Mouse (Mus musculus) cerebellum, postnatal 25 days (tissue): ENCODE results near the gene Gabrr2.

Source experiments
- DNase-seq, 2 experiments: peaks; one replicate each; pipeline ENCODE4 v3.0.0; 2021; ENCODE audit warnings: mixed read lengths in 2 of 2

Gene Gabrr2

DNA sequence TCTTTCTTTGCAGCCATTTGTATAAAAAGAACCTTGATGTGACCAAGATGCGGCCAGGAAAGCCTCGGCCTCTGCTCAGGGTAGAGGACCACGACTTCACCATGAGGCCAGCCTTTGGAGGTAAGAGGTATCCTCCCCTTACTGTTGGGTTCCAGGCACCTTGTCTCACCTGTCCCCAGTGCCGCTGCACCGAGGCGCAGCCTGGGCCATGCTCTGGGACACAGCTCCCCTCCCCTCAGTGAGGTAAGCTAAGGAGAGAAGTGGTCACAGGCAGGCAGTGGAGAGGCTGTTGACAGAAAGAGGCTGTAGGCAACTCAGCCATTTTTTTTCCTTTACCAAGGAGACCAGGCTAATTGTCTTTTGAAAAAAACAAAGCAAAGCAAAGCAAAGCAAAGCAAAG lies 8.5 kb downstream of the Gabrr2 start:
- DNase-seq: no peak

DNA sequence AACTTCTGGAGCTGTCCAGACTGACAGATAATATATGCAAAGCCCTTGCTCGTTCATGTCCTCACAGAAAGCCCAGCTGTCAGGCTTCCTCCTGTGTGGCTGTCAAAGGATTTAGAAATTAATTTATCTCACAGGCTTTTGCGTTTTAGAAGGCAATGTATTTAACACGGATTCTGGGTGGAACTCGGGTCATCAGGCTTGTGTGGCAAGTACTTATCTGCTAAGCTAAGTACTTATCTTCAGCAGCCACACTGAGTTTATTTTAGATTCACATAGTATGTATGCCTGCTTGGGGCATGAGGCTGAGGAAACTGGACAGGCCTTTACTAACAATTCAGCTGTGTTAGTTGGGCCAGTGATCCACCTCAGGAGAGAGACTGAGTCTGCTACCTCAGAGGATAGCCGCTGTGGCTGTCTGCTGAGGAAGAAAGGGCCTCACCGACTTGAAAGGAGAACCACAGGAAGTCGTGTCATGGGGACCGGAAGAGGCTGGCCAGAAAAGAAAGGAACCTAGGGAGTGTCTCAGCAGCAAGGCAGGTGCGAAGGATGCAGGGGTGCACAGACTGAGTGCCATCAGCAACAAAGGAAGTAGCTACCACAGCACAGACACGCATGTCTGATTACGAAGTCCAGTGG lies 9.8 kb downstream of the Gabrr2 start:
- no peak for DNase-seq

DNA sequence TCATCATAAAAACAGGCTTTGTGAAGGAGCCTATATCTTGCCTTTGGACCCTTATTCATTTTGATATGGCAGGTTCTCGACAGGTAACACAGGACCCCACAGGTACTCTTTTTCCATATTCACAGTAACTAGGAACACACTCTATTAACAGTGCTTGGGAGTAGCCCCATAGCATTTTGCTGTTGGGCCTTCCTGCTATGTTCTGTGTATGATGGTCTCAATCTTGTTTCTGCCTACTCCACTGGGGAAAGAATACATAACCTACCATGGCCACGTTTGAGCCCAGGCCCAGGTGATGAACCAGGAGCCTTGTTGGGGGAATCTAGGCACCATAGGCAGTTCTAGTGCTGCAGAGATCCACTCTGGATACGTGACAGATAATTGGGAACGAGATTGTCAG lies 11.6 kb downstream of the Gabrr2 start:
- DNase-seq: no peak

DNA sequence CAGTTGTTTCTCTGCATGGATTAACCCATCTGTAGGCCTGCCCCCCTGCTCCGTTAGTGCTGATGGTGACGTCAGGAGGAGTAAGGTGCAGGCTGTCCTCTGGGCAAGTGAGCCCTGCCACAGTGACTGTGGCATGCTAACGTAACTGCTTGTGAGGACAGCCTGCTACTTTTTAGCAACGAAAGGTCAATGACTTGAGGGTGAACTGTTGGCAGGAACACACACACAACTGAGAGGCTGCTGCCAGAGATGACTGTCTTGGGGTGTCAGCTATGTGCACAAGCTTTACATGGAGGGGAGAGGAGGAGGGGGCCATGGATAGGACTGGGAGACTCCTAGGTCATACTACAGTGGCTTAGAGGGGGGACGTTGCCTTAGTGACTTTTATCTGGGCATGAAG lies 12.1 kb downstream of the Gabrr2 start:
- no peak for DNase-seq

DNA sequence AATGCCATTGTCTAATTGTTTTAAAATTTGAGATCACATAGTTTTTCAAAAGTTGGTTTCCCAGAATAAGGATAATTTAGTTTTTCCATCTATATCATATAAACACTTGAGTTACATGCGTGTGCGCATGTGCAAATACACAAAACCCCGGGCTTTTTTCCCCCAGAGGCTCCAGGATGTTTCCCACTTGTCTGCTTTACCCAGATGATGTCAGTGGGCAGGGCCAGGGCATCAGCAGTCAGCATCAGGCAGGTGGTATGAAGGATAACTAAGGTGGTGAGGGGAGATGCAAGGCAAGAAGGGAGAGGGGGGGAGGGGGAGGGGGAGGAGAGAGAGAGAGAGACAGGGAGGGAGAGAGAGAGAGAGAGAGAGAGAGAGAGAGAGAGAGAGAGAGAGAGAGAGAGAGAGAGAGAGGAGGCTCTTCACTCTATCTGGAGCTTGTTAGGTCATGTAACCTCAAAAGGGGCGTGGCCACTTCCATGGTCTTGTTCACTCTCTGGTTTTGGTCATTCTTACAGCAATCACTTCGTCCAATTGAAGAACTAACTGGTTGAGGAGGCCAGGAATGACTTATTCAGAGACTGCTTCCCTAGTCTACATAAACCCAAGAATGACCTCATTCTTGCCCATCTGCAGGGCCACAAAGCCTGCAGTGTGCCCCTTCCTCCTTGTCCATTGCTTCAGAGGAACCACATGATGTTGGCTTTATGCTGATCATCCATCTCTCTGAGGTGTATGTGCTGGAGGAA lies 13.2 kb downstream of the Gabrr2 start:
- no peak for DNase-seq

DNA sequence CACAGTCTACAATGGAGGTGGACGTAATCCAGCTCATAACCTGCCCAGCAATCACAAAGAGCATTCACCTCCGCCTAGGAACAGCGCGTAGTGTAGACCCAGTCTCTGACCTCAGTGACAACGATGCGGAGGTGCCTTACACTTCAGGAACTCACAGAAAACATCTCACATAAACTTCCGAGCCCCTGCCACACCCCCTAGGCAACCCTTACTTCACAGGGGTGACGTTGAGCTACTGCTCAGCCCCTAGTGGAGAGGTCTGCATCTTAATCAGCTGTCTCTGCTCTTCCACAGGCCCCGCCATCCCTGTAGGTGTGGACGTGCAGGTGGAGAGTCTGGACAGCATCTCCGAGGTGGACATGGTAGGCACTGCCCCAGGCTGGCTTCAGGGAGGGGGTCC lies 14.4 kb downstream of the Gabrr2 start:
- DNase-seq: no peak

DNA sequence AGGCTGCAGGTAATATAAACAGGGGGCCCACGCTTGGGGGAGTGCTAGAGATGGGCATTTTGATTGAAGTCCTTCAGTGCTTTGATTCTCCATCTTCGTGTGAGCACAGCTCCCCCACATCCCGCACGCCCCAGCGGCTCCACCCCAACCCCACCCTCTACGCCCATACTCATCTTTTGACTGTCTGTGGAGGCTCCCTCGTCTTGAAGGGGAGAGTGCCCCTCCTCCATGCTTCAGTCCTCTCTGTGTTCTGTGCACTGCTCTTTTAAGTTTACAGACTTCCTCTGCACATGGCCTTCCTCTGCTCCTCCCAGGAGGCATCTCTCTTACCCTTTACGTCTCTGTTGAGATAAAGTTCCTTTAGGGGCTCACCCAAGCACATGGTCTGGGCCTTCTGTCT lies 14.9 kb downstream of the Gabrr2 start:
- DNase-seq: no peak

DNA sequence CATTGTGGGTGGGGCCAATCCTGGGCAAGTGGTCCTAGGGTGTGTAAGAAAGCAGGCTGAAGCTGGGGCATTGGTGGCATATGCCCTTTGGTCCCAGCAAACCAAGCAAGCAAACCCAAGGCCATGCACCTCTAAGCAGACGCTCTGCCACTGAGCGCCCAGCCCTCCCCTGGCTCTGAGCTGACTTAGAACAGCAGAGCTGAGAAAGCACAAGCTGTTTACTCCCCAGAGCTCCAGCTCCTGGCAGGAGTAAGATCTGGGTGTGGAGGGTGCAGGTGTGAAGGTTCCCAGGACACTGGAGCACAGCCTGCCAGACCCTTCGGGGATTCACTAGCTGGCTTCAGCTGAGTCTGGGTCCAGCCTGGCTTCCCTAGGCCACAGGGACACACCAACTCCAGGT lies 15.7 kb downstream of the Gabrr2 start:
- no peak for DNase-seq

DNA sequence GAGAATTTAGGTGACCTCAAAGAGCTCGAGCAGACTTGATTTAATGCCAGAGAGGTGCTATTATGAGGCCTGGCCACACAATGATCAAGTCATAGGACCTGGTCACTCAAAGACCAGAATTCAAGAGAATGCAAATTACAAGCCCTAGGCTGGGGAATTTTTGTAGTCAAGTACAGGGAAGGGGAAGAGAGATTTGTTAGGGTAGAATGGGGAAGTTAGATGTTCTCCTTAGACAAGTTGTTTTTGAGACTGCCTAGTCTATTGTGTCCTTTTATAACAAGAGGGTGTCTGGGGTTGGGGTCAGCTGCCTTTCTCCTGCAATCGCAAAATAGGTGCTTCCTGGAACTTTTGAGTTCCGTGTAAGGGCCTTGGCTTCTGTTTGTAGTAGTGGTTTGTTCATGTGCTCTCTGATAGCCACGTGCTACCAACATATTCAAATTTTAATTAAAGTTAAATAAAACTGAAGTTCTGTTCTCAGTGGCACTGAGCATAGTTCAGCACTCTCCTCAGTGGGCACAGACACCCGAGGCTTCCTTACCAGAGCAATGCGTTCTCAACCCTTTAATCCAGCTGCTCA lies 36.4 kb downstream of the Gabrr2 start:
- no peak for DNase-seq

DNA sequence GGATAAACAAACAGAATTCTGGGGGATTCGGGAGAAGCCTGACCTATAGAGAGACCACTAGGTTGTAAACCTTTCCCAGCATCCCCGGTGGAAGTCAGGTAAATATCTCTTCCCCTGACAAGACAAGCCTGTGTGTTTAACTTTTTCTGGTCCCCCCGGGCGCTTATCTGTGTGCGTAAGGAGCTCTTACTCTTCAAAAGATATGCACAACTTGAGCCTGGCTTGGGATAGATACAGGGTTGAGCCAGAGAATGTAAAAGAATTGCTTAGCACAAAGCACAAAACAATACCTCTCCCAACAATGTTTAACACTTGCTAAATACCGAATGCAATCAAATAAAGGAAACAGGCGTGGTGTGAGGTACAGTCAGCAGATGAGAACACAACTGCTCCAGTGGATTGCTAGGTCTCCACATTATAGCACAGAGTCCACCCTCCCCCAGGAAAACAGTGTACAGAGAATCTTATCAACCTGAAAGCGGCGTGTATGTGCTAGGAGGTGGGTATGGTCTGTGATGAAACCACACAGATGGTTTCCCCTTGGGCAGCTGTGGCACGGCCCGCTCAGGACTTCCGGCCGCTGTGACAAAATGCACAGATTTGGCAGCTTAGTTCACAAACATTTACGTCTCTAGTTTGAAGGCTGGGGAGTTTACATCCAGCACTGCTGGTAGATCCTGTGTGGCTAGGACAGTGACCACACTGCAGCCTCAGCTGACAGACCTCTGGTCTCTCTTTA lies 47.1 kb downstream of the Gabrr2 start:
- DNase-seq: no peak

DNA sequence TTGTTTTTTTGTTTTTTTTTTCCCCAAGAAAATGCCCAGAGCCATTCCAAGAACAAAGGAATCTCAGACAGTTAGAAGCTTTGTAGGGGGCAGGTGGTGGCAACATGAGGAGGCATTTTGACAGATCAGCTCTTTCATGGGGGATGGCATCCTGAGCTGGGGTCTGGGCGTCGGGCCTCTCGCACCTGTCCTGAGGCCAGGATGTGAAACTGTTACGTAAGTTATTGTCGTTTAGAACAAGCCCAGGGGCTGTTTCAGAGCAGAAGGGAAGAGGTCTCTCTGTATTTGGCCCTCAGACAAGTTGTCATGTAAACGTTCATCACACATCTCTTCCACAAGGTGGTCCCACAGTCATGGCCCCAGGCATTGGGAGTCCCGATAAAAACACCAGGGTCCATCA lies 48.0 kb downstream of the Gabrr2 start:
- DNase-seq: no peak

DNA sequence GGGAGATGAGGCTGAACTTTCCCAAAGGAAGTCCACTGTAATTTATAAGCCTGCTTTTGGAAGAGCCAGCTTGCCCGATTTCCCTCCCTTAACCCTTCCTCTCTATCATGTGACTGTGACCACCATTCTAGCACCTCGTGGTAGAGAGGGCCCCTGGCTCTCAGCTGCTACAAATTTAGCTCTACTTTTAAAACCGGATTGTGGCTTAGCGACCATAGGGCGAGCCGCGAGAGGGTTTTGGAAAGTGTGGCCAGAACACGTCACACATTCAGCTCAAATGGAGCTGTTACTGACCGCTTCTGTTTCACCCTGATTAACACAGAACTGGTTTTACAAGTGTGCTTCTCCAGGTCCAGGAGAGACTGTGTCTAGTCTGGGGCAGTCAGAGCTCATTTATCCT lies 48.6 kb downstream of the Gabrr2 start:
- DNase-seq: no peak

DNA sequence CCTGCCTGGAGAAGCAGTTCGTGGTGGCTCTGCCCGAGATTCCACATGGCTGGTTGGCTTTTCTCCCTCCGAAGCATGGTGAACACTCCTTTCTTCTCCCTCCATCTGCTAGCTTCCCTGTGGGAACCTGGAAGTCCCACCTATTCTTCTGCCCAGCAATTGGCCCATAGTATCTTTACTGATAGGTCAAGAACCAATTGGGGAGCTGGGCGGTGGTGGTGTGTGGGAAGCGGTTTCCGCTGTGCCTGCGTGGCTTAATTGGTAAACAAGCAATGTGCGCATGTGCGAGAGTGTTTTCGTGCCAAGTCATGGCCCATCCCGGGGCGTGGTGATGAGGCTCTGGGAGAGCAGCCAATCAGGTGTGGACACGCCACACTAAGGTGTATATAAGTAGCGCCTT lies 50.1 kb downstream of the Gabrr2 start:
- peak; percentile 19 to 21 for DNase-seq

DNA sequence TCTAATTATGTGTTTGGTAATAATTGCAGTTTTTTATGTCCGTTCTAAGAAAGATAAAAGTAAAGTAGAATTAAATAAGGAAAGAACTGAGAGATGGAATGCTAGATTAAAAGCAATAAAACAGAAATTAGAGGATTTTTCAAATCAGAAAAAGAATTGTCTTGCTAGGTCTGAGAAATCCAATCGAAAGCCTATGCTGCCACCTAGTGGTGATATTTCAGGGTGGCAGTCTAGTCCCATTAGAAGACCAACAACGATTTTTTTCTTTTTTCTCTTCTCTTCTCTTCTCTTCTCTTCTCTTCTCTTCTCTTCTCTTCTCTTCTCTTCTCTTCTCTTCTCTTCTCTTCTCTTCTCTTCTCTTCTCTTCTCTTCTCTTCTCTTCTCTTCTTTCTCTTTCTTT lies 56.3 kb downstream of the Gabrr2 start:
- peak; percentile 79 to 90 for DNase-seq

DNA sequence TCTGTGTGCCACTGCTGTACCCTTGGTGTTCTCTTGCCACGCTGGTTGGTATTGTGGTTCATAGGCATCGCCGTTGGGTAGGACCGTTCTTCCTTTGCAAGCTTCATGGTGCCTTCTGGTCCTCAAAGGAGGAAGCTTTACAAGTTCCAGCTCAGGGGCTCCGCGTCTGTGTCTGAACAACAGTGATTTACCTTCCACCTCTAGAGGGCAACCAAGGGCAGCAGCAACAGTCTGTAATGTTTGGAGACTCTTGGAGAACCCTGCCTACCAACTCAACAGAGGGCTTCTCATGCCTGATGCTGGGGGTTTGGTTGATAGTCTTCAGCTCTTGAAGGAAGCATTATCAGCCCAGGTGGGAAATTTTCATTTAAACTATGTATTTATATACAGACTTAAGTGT lies 61.7 kb downstream of the Gabrr2 start:
- DNase-seq: peak; percentile 71 to 81

DNA sequence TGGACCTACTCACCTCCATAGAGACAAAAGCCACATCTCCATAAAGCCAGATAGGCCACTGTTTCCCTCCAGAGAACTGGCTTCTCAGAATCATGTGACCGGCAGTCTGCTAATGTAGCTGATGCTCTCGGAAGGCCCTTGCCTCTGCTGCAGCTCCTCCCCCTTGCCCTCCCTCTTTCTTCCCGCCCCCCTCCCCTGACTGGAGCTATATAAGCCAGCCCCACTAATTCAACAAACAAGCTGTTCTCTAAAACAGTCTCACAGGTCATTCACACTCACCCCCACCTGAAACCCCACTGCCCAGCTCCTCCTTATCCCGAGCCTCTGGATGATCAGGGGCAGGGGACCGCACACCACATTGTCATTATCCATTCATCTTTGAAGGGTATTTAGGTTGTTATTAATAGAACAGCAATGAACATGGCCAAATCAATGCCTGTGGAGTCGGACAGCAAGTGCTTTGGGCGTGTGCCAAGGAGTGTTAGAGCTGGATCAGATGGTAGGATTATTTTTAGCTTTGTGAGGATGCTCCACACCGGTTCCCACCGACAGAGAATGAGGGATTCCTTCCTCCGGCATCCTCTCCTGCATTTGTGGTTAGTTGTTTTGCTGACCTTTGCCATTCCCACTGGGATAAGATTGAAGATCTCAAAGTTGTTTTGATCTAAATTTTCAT lies 62.7 kb downstream of the Gabrr2 start:
- DNase-seq: peak; percentile 75 to 88

DNA sequence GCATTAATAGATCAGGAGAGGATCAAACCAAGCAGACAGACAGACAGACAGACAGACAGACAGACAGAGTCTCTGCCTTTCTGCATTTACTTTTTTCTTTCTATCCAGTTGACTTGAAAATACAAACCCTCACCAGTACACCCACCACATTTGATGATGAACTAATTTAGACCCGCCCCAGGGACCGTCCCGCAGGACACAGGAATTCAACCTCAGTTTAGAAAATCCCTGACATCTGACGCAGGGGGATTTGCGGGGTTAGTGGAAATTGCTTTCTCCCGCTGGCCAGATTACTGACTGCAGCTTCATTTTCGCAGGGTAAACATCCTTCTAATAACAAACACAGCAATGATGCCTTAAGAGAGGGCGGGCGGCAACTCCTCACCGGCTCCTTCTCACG lies 69.4 kb downstream of the Gabrr2 start, which contains the start of gene Gabrr1:
TSS of gene Gabrr1 (plus strand) at position 301 of the 400 bp plus-strand sequence.
- DNase-seq: no peak
